8 mouse cellular contexts compared by ENCODE assay signal in the genomic region with DNA sequence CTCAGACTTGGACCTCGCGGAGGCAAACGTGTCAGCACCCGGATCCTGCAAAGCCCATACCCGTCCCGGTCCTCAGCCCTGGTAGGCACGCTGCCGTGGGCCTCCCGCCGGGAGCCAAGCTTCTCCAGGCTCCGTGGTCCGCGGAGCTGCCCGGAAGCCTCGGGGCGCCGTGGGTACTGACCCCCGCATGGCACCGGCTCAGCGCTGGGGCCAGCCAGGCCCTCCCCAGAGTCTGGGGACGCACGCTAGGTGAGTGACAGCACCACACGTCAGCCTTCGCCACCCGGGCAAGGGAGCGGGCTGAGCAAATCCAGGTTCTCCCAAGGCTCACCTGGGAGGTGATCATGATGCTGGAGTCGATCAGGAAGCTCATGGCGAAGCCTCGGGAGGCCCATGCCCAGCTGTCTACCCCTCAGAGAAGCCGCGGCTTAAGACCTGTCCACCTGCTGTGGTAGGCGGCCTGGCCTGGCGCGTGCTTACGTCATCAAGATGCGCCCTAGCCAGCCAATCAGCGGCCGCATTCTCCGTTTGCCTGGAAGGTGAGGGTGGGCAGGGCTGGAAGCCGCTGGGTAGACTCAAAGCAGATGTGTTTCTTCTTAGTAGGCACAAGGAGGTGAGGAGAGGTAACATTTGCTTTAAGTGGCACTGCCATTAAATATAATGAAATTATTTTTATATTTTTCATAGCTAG. TPM values are rescaled to one million over a fixed set of nuclear protein-coding genes. Genes with fewer than 3 reads are reported as not detected.
DNase-seq lines count a peak whose midpoint lies in the region; ATAC-seq and TF ChIP-seq lines count a peak whose summit lies in the region.

A gene (minus strand): TSS at position 496 of the 691 bp plus-strand sequence.

- H3K36me3 ChIP-seq in G1E (replicated peaks): peaks cover 25% of the 10 kb centered on the region
- H3K36me3 ChIP-seq in forebrain, embryonic 16.5 days (ENCODE audit: control insufficient read depth, insufficient read depth): no peaks in the 10 kb centered on the region
- H3K36me3 ChIP-seq in lung, embryonic 14.5 days (ENCODE audit: insufficient read depth): no peaks in the 10 kb centered on the region
- no peaks in the 10 kb centered on the region for H3K36me3 ChIP-seq in thymus, adult 2 months (ENCODE audit: control insufficient read depth, insufficient read depth, low read length)

- H3K4me3 ChIP-seq in G1E (ENCODE audit: low read depth, low read length): peak within 1 kb of the TSS; percentile 99
- H3K4me3 ChIP-seq in forebrain, embryonic 16.5 days (replicated peaks; ENCODE audit: low read length): peak within 1 kb of the TSS; percentile 60
- H3K4me3 ChIP-seq in layer of hippocampus, adult 2 months: peak within 1 kb of the TSS; percentile 90
- H3K4me3 ChIP-seq in lung, embryonic 14.5 days (ENCODE audit: low read depth, low read length): peak within 1 kb of the TSS; percentile 98
- peak within 1 kb of the TSS; percentile 74 for H3K4me3 ChIP-seq in olfactory bulb, adult 2 months (ENCODE audit: insufficient read depth, low read depth, low read length)
- peak within 1 kb of the TSS; percentile 93 for H3K4me3 ChIP-seq in thymus, adult 2 months (ENCODE audit: control insufficient read depth, insufficient read depth, low read length)

- TF ChIP-seq CTCF in G1E (IDR thresholded peaks at IDR 0.05; ENCODE audit: low read depth, low read length): no peak
- TF ChIP-seq CTCF in layer of hippocampus, adult 2 months (conservative IDR thresholded peaks at IDR 0.05): no peak
- no peak for TF ChIP-seq CTCF in lung, embryonic 14.5 days (IDR thresholded peaks at IDR 0.05; ENCODE audit: low read depth)
- TF ChIP-seq CTCF in olfactory bulb, adult 2 months (IDR thresholded peaks at IDR 0.05; ENCODE audit: insufficient read depth, low read depth, low read length): no peak
- TF ChIP-seq CTCF in thymus, adult 2 months (IDR thresholded peaks at IDR 0.05; ENCODE audit: borderline replicate concordance, control insufficient read depth, extremely low read depth, insufficient read depth, low read length, poor library complexity): no peak

- ATAC-seq in G1E (ENCODE audit: extremely low read depth, insufficient number of reproducible peaks, low FRiP score, poor library complexity, severe bottlenecking): peak; percentile 92
- peak; percentile 96 for ATAC-seq in forebrain, embryonic 16.5 days
- ATAC-seq in lung, embryonic 14.5 days (ENCODE audit: insufficient read depth): peak; percentile 99

- intact Hi-C loops in heart, postnatal 36 days (cut with DNase I): loop anchor here (5.0 kb wide), 1 partner anchor 163 kb away; no protein-coding TSS in a partner anchor

- H3K4me2 ChIP-seq in forebrain, embryonic 16.5 days (ENCODE audit: low read length): peak within 1 kb of the TSS; percentile 60
- H3K4me2 ChIP-seq in lung, embryonic 14.5 days: peak within 1 kb of the TSS; percentile 85

- H3K9ac ChIP-seq in forebrain, embryonic 16.5 days (replicated peaks; ENCODE audit: low read depth, low read length): peak within 1 kb of the TSS; percentile 75
- H3K9ac ChIP-seq in lung, embryonic 14.5 days: peak within 1 kb of the TSS; percentile 79

- DNase-seq in G1E (ENCODE audit: low spot score): peak; percentile 96
- DNase-seq in cerebellum, adult 18-20 months: peak; percentile 96 to 97
- peak; percentile 88 to 92 for DNase-seq in heart, postnatal 36 days
- peak; percentile 89 to 96 for DNase-seq in layer of hippocampus, adult 2 months (ENCODE audit: low spot score in 2 of 2)
- peak; percentile 96 for DNase-seq in lung, embryonic 14.5 days
- peak; percentile 94 for DNase-seq in thymus, adult 2 months

- H3K27ac ChIP-seq in forebrain, embryonic 16.5 days (ENCODE audit: low read length): no peak within 1 kb of the TSS
- peak within 1 kb of the TSS; percentile 90 for H3K27ac ChIP-seq in layer of hippocampus, adult 2 months
- no peak within 1 kb of the TSS for H3K27ac ChIP-seq in lung, embryonic 14.5 days (ENCODE audit: low read depth)
- H3K27ac ChIP-seq in olfactory bulb, adult 2 months (ENCODE audit: insufficient read depth, low read depth, low read length): peak within 1 kb of the TSS; percentile 12; the same call in 1 of the 2 replicates
- H3K27ac ChIP-seq in thymus, adult 2 months (ENCODE audit: control insufficient read depth, insufficient read depth, low read length): no peak within 1 kb of the TSS

- no peaks in the 10 kb centered on the region for H3K9me3 ChIP-seq in G1E (replicated peaks)
- no peaks in the 10 kb centered on the region for H3K9me3 ChIP-seq in forebrain, embryonic 16.5 days (ENCODE audit: control insufficient read depth, low read length)
- no peaks in the 10 kb centered on the region for H3K9me3 ChIP-seq in lung, embryonic 14.5 days (ENCODE audit: low read depth, low read length)

- H3K4me1 ChIP-seq in G1E (ENCODE audit: insufficient read depth, low read depth, low read length): peaks cover 23% of the 10 kb centered on the region
- H3K4me1 ChIP-seq in forebrain, embryonic 16.5 days (replicated peaks; ENCODE audit: control insufficient read depth, insufficient read depth, low read length): peaks cover 9% of the 10 kb centered on the region; the same call in 1 of the 2 replicates
- H3K4me1 ChIP-seq in lung, embryonic 14.5 days (ENCODE audit: insufficient read depth): no peaks in the 10 kb centered on the region
- no peaks in the 10 kb centered on the region for H3K4me1 ChIP-seq in olfactory bulb, adult 2 months (ENCODE audit: control insufficient read depth, insufficient read depth, low read length)
- no peaks in the 10 kb centered on the region; the same call in 1 of the 2 replicates for H3K4me1 ChIP-seq in thymus, adult 2 months (replicated peaks; ENCODE audit: control insufficient read depth, insufficient read depth, low read length)

- TF ChIP-seq POLR2A in olfactory bulb, adult 2 months (IDR thresholded peaks at IDR 0.05; ENCODE audit: insufficient read depth, low read depth, low read length): peak; percentile 78
- TF ChIP-seq POLR2A in thymus, adult 2 months (IDR thresholded peaks at IDR 0.05; ENCODE audit: control insufficient read depth, extremely low read depth, insufficient read depth, low read length, poor library complexity): 0 out of 2 replicates have a peak, but pooled peaks have one; percentile 26

- peaks cover 3% of the 10 kb centered on the region; the same call in 1 of the 2 replicates for H3K27me3 ChIP-seq in G1E (ENCODE audit: insufficient read depth, low read length)
- peaks cover 9% of the 10 kb centered on the region; the same call in 1 of the 2 replicates for H3K27me3 ChIP-seq in forebrain, embryonic 16.5 days (replicated peaks; ENCODE audit: control insufficient read depth, insufficient read depth, low read length)
- H3K27me3 ChIP-seq in lung, embryonic 14.5 days (ENCODE audit: insufficient read depth, low read length): 0 out of 2 replicates have a peak, but pooled peaks cover 4% of the 10 kb centered on the region
- no peaks in the 10 kb centered on the region for H3K27me3 ChIP-seq in thymus, adult 2 months (ENCODE audit: control insufficient read depth, insufficient read depth, low read length)

- WGBS in forebrain, embryonic 16.5 days: under 1% methylated on average over 40 of the region's 40 CpGs
- WGBS in lung, embryonic 14.5 days: under 1% methylated on average over 40 of the region's 40 CpGs
- WGBS in olfactory bulb, adult 2 months: under 1% methylated on average over 40 of the region's 40 CpGs
- under 1% methylated on average over 40 of the region's 40 CpGs for WGBS in thymus, adult 2 months

RNA-seq across cellular contexts. Expression of the gene that starts here (rescaled TPM):
- 26.8 and 28.8 TPM in 2 replicates for total RNA-seq in G1E (2014; fragmentation: Nextera tagmentation)
- total RNA-seq in G1E (2017): 25.5 and 37.3 TPM in 2 replicates
- polyA plus RNA-seq in G1E (2012): 2.0 and 2.6 TPM in 2 replicates
- 33.1 and 43.7 TPM in 2 replicates for polyA plus RNA-seq in forebrain, embryonic 16.5 days (2015; fragmentation: Nextera tagmentation; extraction: Ambion mirVana)
- 10 to 100 TPM; 20.8 to 21.6 TPM for total RNA-seq in heart, postnatal 36 days (2021)
- 10 to 100 TPM; 40.1 to 46.1 TPM for total RNA-seq in layer of hippocampus, adult 2 months (2021)
- 35.4 and 43.6 TPM in 2 replicates for polyA plus RNA-seq in lung, embryonic 14.5 days (2014; fragmentation: Nextera tagmentation; extraction: Ambion mirVana)
- not detected in 2 replicates for polyA plus RNA-seq in olfactory bulb, adult 2 months (2012; ENCODE audit: insufficient read depth, insufficient read length, low replicate concordance, missing spikeins)
- polyA plus RNA-seq in thymus, adult 2 months (2012; rRNA removed): 17.3 and 19.5 TPM in 2 replicates

Comparison
In these comparisons a context has a peak if more than half of its experiments do, and no peak if none do; other contexts are left out.
1. H3K27ac ChIP-seq: peak in layer of hippocampus, adult 2 months (single experiment) and olfactory bulb, adult 2 months (single experiment); none in forebrain, embryonic 16.5 days (single experiment), lung, embryonic 14.5 days (single experiment) and thymus, adult 2 months (single experiment).
2. Peak in every context shown above with its lines, with median percentiles within 50 percentile points of each other: ATAC-seq, DNase-seq and H3K4me3 ChIP-seq.